Mouse (Mus musculus) frontal cortex, postnatal 10 days (tissue): ENCODE data around the gene Slc31a1.

ENCODE experiments used
- DNase-seq, 2 experiments: peaks; one replicate each; pipeline ENCODE4 v3.0.0; 2022; ENCODE audit warnings: low spot score in 2 of 2, mixed read lengths in 1 of 2

Slc31a1 gene

DNA sequence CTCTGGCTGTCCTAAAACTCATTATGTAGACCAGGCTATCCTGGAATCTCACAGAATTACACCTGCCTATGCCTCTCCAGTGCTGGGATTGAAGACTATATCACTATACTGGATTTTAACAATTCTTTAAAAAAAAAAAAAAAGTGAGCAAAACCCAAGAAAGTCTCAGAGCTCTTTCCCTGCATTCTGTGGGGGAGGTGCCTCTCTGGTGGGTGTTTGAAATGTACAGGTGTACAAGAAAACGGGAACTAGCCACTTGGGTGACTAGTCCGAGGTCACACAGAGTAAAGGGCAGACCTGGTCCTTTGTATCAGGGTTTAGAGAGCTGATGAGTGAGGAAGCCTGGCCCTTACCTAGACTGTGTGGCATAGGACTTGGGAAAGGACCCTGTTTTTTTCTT lies 1.9 kb downstream of the Slc31a1 start:
- DNase-seq = no peak

- DNase-seq = no peak
Measured at GRCm38 (mm10) chr4:62364299-62364698, 3.8 kb downstream of the Slc31a1 start.

DNA sequence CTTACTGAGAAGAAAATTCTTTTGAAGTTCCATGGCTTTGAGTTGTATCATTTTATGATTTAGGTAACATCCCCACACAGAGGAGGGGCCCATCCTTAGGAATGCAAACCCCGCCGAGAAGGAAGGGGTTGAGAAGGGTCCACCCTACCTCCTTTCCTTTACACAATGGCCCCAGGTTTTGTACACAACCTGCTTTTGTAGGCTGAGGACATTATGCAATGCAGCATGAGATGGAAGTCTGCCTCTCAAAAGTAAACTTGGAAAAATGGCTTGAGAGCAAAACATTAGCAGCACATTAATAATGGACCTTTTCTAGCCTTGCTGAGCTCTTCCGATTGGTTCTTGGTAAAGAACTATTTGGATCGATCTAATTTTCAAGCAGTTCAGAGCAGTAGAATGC lies 5.8 kb downstream of the Slc31a1 start:
- DNase-seq = no peak

DNA sequence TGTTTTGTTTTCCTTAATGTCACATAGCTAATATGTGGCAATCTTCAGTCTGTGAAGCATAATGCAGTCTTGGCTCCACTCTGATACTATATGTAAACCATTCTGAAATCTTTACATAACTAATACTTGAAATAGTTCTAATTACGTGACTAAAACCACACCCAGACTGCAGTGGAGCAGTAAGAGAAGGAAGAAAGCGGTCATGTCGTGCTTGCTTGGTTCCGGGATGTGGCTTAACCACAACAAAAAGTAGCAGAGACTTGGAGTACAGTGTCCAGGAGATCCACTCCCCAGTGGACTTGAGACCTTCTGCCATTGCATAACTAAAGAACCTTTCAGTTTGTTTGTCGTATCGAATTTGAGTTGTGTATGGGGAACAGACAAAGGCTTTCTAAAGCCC lies 7.1 kb downstream of the Slc31a1 start:
- no peak for DNase-seq

DNA sequence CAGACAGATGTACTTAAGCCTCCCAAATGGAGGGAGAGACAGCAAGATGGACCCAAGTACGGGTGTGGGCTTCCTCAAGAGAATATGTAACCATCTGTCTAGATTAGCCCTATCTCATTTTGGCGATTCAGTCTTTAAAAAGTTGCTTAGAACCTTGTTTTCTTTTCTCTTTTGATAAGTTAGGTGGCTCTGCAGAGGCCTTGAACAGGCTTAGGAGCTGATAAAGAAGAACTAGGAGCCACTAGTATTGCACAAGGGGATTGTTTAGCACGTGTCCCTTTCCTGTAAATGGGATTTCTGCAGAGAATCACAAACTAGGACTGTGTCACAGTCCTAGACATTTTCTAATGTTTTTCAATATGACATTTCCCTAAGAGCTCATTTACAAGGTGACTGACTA lies 8.6 kb downstream of the Slc31a1 start:
- DNase-seq = no peak

- no peak for DNase-seq
Measured at GRCm38 (mm10) chr4:62372410-62372809, 11.9 kb downstream of the Slc31a1 start.

DNA sequence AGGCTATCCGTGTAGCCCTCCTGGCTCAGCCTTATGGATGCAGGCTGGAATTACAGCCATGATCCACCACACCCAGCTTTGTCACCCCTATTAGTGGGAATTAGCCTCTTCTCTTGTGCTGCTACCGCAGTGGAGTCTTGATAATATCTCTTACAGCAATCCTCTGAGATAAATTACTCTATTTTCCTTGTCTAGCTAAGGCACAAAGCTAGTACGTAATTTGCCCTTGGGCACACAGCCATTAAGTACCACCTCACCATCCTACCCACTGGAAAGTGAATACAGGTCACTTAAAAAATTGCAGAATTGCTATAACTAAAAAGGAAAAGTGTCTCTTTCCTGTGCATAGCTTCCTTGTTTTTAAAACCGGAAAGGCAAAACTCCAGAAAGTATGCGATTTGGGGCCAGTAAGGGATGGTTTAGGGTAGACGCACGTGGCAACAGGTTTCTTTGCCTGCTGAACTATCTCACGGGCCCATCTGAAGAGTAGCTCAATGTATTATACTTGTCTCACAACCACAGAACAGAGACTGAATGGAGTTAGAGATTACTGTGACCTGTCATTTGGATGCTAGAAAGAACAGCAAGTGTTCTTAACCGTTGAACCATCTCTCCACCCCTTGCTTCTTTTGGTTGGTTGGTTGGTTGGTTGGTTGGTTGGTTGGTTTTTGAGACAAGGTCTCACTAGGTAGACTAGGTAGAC lies 12.4 kb downstream of the Slc31a1 start:
- no peak for DNase-seq

DNA sequence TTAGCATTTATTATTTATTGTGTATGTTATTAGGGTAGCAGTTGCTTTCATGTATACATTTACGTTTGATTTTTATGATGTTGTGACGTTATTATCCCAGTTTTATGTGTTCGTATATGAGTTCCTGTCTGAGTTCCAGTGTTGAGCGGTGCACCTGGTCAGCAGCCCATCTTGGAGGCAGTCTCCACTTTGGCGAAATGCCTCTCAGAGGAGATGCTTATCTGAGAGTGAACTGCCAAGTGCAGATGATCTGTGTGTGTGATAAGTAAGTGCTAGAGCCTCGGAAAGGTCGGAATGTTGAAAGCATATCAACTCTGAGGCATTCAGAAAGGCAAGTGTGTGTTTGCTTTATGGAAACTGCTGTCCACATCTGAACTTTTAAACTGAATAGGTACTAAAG lies 13.1 kb downstream of the Slc31a1 start:
- DNase-seq = no peak

DNA sequence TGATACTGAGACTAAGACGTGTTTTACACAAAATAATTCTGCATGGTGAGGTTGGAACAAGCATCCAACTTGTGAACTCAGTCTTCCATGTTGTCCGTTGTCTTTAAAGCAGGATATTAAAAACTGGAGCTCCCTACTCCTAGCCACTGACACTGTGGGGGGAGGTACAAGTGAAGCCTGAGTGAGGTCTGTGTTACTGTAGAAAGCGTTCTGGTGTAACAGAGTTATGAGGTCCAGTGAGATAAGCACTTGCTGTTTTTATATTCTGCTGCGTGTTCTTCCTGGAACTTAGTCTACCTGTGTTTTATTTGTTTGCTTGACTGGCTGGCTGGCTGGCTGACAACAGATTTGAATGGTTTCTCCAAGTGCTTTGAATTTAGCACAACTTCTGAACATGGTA lies 13.8 kb downstream of the Slc31a1 start:
- DNase-seq = no peak

GRCm38 (mm10) chr4:62376123-62376522 lies 15.6 kb downstream of the Slc31a1 start:
- no peak for DNase-seq

GRCm38 (mm10) chr4:62379724-62380381 lies 19.3 kb downstream of the Slc31a1 start:
- DNase-seq = no peak

GRCm38 (mm10) chr4:62383207-62383606 lies 22.7 kb downstream of the Slc31a1 start:
- no peak for DNase-seq

GRCm38 (mm10) chr4:62383752-62384151 lies 23.2 kb downstream of the Slc31a1 start:
- DNase-seq = no peak

- no peak for DNase-seq
Measured at GRCm38 (mm10) chr4:62384159-62384558, 23.6 kb downstream of the Slc31a1 start.

DNA sequence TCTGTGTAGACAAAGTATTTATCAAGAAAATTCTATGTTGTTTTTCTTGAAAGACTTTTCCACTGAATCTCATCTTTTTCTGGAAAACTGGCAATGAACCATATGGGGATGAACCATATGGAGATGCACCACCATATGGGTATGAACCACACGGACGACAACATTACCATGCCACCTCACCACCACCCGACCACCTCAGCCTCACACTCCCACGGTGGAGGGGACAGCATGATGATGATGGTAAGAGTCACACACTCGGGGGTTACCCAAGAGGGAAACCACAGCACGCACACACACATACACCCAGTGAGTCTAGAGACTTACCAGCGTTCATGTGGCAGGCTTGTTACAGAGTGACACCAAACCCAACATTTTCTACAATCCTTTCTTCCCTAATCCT lies 24.9 kb downstream of the Slc31a1 start:
- DNase-seq = no peak

DNA sequence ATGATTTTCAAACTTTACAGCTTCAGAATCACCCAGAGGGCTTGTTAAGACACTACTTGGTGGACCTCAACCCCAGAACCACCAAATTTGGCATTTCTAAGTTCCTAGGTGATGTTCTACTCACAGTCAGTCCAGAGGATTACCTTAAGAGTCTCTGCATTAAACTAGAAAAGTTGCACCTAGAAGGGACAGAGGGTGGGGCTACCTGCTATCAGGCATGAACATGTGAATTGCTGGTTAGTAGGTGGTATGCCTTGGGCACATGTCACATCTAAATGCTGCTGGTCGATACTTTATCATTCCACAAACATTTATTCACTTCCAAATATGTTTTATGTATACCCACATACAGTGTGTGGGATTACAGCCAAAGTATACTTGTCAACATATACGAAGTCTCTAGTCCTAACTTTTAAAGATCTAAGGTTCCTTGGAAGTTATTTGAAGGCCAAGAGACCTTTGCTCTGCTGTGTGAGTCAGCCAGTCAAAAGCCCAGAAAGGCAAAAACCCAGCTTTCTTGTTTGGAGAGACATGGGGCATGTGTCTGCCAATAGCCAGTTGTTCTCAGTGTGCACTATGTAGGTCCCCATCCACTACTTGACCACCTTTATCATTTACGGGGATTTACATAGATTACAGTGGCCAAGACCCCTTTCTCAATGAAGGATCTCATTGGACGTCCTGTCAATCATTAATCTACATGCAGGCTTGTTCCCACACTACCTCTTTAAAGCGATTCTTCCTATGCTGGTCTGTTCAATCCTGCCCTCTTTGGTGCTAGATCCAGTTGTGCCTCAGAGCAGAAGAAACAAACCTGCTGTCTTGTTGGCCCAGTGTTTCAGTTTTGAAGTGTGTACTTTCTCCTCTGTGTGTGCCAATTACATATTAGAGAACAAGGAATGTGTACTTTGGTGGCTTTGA lies 29.3 kb downstream of the Slc31a1 start:
- no peak for DNase-seq

DNA sequence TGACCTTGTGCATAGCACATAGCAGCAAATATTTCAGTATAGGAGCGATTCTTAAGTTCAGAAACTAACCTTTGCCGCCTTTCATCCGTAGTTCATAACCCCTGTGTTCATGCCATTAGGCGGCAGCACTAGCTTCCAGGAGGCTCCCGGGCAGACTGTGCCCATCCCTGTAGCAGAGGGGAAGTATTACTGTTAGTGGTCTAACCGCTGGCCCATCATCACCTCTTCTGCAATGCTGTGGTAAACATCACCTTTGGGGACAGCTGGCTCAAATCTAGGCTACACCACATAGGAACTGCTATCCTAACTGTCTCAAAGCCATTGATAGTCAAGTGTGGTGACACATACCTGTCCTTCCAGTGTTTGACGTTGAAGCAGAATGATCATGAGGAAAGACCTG lies 31.4 kb downstream of the Slc31a1 start:
- no peak for DNase-seq

DNA sequence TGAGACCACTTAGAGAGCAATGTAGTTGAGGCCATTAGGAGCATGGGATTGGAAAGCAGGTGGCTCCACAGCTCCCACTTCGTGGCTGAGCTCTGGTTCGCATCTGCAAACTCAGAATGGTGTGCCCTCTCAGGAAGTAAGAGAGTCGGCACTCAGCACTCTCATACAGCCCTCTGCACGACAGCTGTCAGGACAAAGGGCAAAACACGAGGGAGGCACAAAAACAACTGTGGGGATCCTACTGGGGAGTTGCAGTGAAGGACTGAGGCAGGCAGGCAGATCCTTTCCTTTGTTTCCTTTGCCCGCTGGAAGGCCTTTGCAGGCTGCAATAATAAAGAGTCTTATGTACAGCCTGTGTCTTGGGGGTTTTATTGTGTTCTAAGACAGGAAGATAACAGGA lies 32.9 kb downstream of the Slc31a1 start:
- no peak for DNase-seq

DNA sequence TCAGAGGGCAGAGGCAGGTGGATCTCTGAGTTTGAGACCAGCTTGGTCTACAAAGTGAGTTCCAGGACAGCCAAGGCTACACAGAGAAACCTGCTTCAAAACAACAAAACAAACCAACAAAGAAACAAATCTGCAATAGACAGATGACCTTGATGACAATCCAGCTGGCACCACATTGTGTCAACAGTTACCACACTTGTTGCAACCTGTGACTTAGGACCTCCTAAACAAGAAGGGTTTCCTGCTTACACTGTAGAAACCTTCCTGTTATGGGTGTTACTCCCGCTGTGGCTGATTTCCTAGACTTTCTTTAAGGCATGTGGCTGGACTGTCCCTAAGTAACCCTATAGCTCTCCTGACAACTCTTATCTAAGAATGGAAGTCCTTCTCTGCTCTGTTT lies 35.3 kb downstream of the Slc31a1 start:
- DNase-seq = no peak

DNA sequence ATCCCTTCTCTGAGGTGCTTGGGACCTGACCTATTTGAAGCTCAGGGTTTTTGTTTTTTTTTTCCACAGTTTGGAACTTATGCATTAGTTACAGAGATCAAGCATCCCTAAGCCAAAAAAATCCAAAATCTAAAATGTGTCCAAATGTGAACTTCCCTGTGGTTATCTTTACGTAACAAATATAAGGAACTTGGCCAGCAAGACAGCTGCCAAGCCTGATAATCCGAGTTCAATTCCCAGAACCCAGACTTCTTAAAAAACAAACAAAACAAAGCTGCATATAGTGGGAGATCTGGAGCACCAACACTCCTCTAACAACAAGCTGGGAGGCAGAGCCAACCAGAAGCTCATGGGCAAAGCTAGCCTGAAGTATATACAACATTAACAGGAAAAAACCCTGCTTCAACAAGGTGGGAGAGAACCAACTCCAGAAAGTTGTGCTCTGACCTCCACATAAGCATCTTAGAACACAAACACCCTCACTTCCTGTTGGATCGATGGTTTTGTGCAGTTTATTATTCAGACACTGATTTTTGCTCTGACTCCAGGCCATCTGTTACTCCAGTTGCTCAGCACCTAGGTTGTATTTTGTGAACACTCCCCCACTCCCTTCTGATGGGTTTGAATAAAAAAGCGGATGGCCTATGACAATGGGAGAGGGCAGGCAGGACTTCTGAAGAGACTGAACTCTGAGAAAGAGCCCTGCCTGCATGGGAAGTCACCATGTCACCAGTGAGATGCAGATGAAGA lies 37.3 kb downstream of the Slc31a1 start:
- no peak for DNase-seq

GRCm38 (mm10) chr4:62398956-62399355 lies 38.4 kb downstream of the Slc31a1 start:
- no peak for DNase-seq

DNA sequence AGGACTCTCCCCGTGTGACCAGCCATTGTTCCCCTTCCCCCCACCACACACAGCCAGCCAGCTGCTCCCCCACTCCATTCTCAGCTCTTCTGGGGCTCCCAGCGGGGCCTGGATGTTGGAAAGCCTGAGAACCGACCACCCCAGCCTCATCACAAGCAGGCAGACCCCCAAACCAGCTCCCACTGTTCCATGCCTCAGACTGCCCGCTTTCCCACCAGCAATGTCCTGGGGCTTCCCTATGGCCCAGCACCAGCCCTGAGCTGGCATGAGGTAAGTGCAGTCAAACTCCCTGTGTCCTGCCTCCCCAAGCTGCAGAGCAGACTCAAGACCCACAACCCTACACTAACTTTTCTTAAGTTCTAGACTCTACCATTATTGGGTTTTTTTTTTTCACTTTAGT lies 45.6 kb downstream of the Slc31a1 start:
- no peak for DNase-seq
